Mouse (Mus musculus): ENCODE results near the gene Icam4. TPM values are rescaled to one million over a fixed set of nuclear protein-coding genes. Genes with fewer than 3 reads are reported as not detected.
"Not testable (repeated sequence)": the region's sequence is repeated elsewhere in the genome, so short reads cannot be mapped to it uniquely, and the experiment has no call there.

Gene Icam4
- polyA plus RNA-seq, 1 experiment from 2014 or later = 1.9 TPM

- WGBS = 5% methylated on average over 22 of the region's 22 CpGs
- peak overlapping the region; percentile 35; the same call in 1 of the 2 replicates for H3K9ac ChIP-seq
Measured at GRCm38 (mm10) chr9:21036666-21037065, 7.5 kb downstream of the Icam4 start.

DNA sequence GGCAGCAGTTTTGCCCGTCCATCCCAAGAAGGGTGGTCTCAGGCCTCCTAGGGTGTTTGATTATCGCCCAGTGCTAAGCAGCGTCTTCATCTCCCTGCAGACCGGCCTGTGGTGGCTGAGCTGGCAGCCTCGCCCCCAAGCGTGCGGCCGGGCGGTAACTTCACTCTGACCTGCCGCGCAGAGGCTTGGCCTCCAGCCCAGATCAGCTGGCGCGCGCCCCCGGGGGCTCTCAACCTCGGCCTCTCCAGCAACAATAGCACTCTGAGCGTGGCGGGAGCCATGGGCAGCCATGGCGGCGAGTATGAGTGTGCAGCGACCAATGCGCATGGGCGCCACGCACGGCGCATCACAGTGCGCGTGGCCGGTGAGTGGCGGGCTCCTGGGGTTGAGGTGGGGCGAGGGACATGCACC lies 8.3 kb downstream of the Icam4 start:
- ATAC-seq (replicated peaks; ENCODE audit: insufficient number of reproducible peaks, insufficient read depth, low FRiP score, low read depth) = peak; percentile 71
- H3K27ac ChIP-seq = no peak overlapping the region
- 3% methylated on average over 31 of the region's 31 CpGs for WGBS

More at GRCm38 (mm10) chr9:21036666-21037065, 7.5 kb downstream of the Icam4 start:
- H3K4me2 ChIP-seq = peak overlapping the region; percentile 73
- H3K9me3 ChIP-seq (replicated peaks) = no peaks in the 10 kb centered on the region
- H3K4me3 ChIP-seq = peak overlapping the region; percentile 45
- H3K27ac ChIP-seq = no peak overlapping the region
- H3K4me1 ChIP-seq (replicated peaks) = peaks cover 51% of the 10 kb centered on the region
- ATAC-seq (replicated peaks; ENCODE audit: insufficient number of reproducible peaks, insufficient read depth, low FRiP score, low read depth) = no peak
- peaks cover 82% of the 10 kb centered on the region for H3K27me3 ChIP-seq
- H3K36me3 ChIP-seq = no peaks in the 10 kb centered on the region

GRCm38 (mm10) chr9:21039779-21040178 lies 10.6 kb downstream of the Icam4 start:
- Histone ChIP-seq H3K27ac (no peak overlapping the region), H3K9me3 (replicated peaks) (no peaks in the 10 kb centered on the region), H3K4me2 (no peak overlapping the region), H3K4me1 (replicated peaks) (peaks cover 31% of the 10 kb centered on the region), H3K9ac (no peak overlapping the region), H3K36me3 (no peaks in the 10 kb centered on the region), H3K27me3 (peaks cover 52% of the 10 kb centered on the region), H3K4me3 (no peak overlapping the region)
- 77% methylated on average over 3 of the region's 3 CpGs for WGBS
- ATAC-seq (replicated peaks; ENCODE audit: insufficient number of reproducible peaks, insufficient read depth, low FRiP score, low read depth) = no peak

More for the DNA sequence above, 8.3 kb downstream of the Icam4 start:
- H3K9me3 ChIP-seq (replicated peaks) = no peaks in the 10 kb centered on the region
- peak overlapping the region; percentile 45 for H3K4me3 ChIP-seq
- H3K27me3 ChIP-seq = peaks cover 73% of the 10 kb centered on the region
- H3K4me1 ChIP-seq (replicated peaks) = peaks cover 43% of the 10 kb centered on the region
- H3K36me3 ChIP-seq = no peaks in the 10 kb centered on the region
- peak overlapping the region; percentile 31; the same call in 1 of the 2 replicates for H3K9ac ChIP-seq
- peak overlapping the region; percentile 73 for H3K4me2 ChIP-seq

DNA sequence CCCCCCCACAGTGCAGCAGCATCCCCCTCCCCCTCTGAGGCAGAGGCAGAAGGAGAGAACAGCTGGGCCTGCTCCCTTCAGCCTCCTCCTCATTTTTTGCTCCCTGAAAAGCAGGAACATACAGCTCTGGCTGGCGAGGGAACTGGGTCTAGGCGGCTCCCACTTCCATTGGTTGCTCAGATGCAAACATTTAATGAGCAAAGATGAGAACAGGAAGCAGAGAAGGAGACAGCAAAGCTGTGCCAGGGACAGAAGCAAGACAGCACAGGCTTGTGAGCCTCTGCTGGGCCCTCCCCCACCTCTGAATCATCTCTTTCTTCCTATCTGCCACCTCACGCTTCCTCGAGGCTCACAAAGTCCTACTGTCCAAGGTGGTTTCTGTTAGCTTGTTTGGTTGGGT lies 12.1 kb downstream of the Icam4 start:
- Histone ChIP-seq H3K27me3 (peaks cover 37% of the 10 kb centered on the region), H3K9me3 (replicated peaks) (no peaks in the 10 kb centered on the region), H3K27ac (no peak overlapping the region), H3K36me3 (no peaks in the 10 kb centered on the region), H3K4me3 (no peak overlapping the region), H3K4me1 (replicated peaks) (peaks cover 23% of the 10 kb centered on the region), H3K4me2 (no peak overlapping the region), H3K9ac (no peak overlapping the region)
- WGBS = 41% methylated on average over 4 of the region's 4 CpGs
- no peak for ATAC-seq (replicated peaks; ENCODE audit: insufficient number of reproducible peaks, insufficient read depth, low FRiP score, low read depth)

GRCm38 (mm10) chr9:21043563-21043962 lies 14.4 kb downstream of the Icam4 start:
- Histone ChIP-seq H3K4me3 (no peak overlapping the region), H3K27ac (no peak overlapping the region), H3K4me2 (no peak overlapping the region), H3K27me3 (peaks cover 14% of the 10 kb centered on the region), H3K4me1 (replicated peaks) (peaks cover 1% of the 10 kb centered on the region), H3K9me3 (replicated peaks) (no peaks in the 10 kb centered on the region), H3K36me3 (no peaks in the 10 kb centered on the region), H3K9ac (no peak overlapping the region)
- 81% methylated on average over 4 of the region's 4 CpGs for WGBS
- ATAC-seq (replicated peaks; ENCODE audit: insufficient number of reproducible peaks, insufficient read depth, low FRiP score, low read depth) = no peak

DNA sequence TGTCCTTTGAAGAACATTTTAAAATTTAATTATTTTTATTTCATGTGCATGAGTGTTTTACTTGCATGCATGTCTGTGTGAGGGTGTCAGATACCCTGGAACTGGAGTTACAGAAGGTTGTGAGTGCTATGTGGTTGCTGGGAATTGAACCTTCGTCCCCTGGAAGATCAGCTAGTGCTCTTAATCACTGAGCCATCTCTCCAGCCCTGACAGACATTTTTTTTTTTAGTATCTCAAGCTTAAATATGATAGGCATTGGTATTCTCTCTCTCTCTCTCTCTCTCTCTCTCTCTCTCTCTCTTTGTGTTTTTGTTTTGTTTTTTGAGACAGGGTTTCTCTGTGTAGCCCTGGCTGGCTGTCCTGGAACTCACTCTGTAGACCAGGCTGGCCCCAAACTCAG lies 15.6 kb downstream of the Icam4 start:
- not testable (repeated sequence) for ATAC-seq (replicated peaks; ENCODE audit: insufficient number of reproducible peaks, insufficient read depth, low FRiP score, low read depth); H3K4me2 ChIP-seq
- WGBS = 55% methylated on average over 1 of the region's 1 CpGs

GRCm38 (mm10) chr9:21045235-21045634 lies 16.1 kb downstream of the Icam4 start:
- Histone ChIP-seq H3K4me3 (no peak overlapping the region), H3K9me3 (replicated peaks) (no peaks in the 10 kb centered on the region), H3K27me3 (0 out of 2 replicates have a peak, but pooled peaks cover 3% of the 10 kb centered on the region), H3K9ac (no peak overlapping the region), H3K4me1 (replicated peaks) (no peaks in the 10 kb centered on the region), H3K4me2 (no peak overlapping the region), H3K27ac (no peak overlapping the region), H3K36me3 (no peaks in the 10 kb centered on the region)
- 69% methylated on average over 3 of the region's 3 CpGs for WGBS
- no peak for ATAC-seq (replicated peaks; ENCODE audit: insufficient number of reproducible peaks, insufficient read depth, low FRiP score, low read depth)

More for the DNA sequence above, 15.6 kb downstream of the Icam4 start:
- H3K4me3 ChIP-seq; H3K9me3 ChIP-seq (replicated peaks); H3K36me3 ChIP-seq; H3K9ac ChIP-seq; H3K27me3 ChIP-seq; H3K4me1 ChIP-seq (replicated peaks); H3K27ac ChIP-seq: not testable (repeated sequence)

- H3K36me3 ChIP-seq = no peaks in the 10 kb centered on the region
- H3K9ac ChIP-seq = no peak overlapping the region
- no peak overlapping the region for H3K27ac ChIP-seq
- no peaks in the 10 kb centered on the region for H3K9me3 ChIP-seq (replicated peaks)
- H3K4me1 ChIP-seq (replicated peaks) = no peaks in the 10 kb centered on the region
- ATAC-seq (replicated peaks; ENCODE audit: insufficient number of reproducible peaks, insufficient read depth, low FRiP score, low read depth) = no peak
- no peak overlapping the region for H3K4me3 ChIP-seq
- 52% methylated on average over 10 of the region's 10 CpGs for WGBS
- no peak overlapping the region for H3K4me2 ChIP-seq
- no peaks in the 10 kb centered on the region for H3K27me3 ChIP-seq
Measured at GRCm38 (mm10) chr9:21051578-21051977, 22.4 kb downstream of the Icam4 start.

GRCm38 (mm10) chr9:21062928-21063327 lies 33.8 kb downstream of the Icam4 start:
- no peaks in the 10 kb centered on the region for H3K4me1 ChIP-seq (replicated peaks)
- no peak overlapping the region for H3K9ac ChIP-seq
- H3K9me3 ChIP-seq (replicated peaks) = no peaks in the 10 kb centered on the region
- H3K36me3 ChIP-seq = peaks cover 31% of the 10 kb centered on the region
- no peak overlapping the region for H3K4me3 ChIP-seq
- ATAC-seq (replicated peaks; ENCODE audit: insufficient number of reproducible peaks, insufficient read depth, low FRiP score, low read depth) = no peak
- WGBS = 80% methylated on average over 2 of the region's 2 CpGs
- no peak overlapping the region for H3K4me2 ChIP-seq
- H3K27ac ChIP-seq = no peak overlapping the region
- no peaks in the 10 kb centered on the region for H3K27me3 ChIP-seq

DNA sequence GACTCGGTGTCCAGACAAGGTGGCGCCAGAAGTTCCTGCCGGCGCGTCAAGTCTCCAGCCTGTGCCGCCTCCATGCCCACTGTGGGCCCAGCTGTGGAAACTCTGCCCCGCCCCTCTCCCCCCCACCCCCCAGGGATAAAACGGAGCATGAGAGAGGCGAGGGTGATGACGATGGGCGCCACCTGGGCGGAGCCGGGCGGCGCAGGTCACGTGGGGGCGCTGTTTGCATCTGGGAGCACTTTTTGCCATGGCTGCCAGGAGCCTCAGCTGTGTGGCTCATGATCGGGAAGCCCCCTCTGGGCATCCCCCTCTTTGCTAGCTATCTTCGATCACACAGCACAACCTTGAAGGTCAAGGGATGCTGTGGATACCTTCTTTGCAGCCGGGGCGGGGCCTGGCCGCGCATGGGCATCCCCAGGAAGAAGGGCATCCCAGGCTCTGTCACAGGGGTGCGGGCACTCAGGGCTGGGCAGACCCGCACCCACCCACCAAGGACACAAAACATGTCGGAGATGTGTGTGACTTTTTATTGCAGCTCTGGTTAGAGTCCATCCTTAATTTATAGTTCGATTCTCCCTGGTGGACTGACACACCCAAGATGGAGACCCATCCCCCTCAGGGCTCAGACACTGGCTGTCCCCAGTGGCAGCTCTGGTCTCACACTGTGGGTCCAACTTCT lies 38.0 kb downstream of the Icam4 start, which contains the start of gene Zglp1:
TSS of gene Zglp1 (minus strand) at position 88 of the 679 bp plus-strand sequence.
- peaks cover 6% of the 10 kb centered on the region for H3K4me1 ChIP-seq (replicated peaks)
- no peaks in the 10 kb centered on the region for H3K27me3 ChIP-seq
- peaks cover 27% of the 10 kb centered on the region for H3K36me3 ChIP-seq
- no peak within 1 kb of the TSS for H3K4me2 ChIP-seq
- H3K4me3 ChIP-seq = no peak within 1 kb of the TSS
- 81% methylated on average over 27 of the region's 27 CpGs for WGBS
- no peak within 1 kb of the TSS for H3K27ac ChIP-seq
- H3K9ac ChIP-seq = no peak within 1 kb of the TSS
- no peaks in the 10 kb centered on the region for H3K9me3 ChIP-seq (replicated peaks)
- no peak for ATAC-seq (replicated peaks; ENCODE audit: insufficient number of reproducible peaks, insufficient read depth, low FRiP score, low read depth)

GRCm38 (mm10) chr9:21072641-21073040 lies 43.5 kb downstream of the Icam4 start:
- Histone ChIP-seq H3K27ac (no peak overlapping the region; the same call in 1 of the 2 replicates), H3K4me1 (replicated peaks) (peaks cover 15% of the 10 kb centered on the region), H3K9ac (peak overlapping the region; percentile 82), H3K36me3 (peaks cover 28% of the 10 kb centered on the region), H3K9me3 (replicated peaks) (no peaks in the 10 kb centered on the region), H3K4me3 (peak overlapping the region; percentile 74), H3K4me2 (peak overlapping the region; percentile 78), H3K27me3 (no peaks in the 10 kb centered on the region)
- 5% methylated on average over 4 of the region's 4 CpGs for WGBS
- ATAC-seq (replicated peaks; ENCODE audit: insufficient number of reproducible peaks, insufficient read depth, low FRiP score, low read depth) = no peak
